Mouse (Mus musculus): ENCODE results near the gene Ints3.

DNA sequence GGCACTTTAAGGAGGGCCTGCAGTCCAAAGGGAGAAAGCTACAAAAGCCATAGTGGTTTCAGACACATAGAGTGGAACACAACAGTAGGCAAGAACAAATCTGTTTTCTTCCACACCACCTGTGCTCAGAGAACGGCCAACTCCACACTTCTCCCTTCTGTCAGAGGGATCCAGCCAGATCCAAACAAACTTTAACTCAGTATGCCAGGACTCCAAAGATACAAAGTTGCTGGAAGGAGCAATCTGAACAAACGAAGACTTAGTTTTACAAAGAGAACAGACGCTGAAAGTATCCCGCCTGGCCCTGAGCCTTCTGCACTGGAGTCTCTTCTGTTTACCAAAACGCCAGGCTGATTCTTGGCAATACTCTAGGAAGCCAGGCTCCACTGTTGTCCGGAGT is 12.7 kb downstream of the Ints3 start:
- TF ChIP-seq EP300 (IDR thresholded peaks at IDR 0.05; ENCODE audit: insufficient read depth, low read depth, low read length) (no peak), POLR2A (IDR thresholded peaks at IDR 0.05; ENCODE audit: insufficient read depth, low read length) (no peak), CTCF (IDR thresholded peaks at IDR 0.05; ENCODE audit: low read depth, low read length) (no peak)

Data from ES-Bruce4 (cell line).